Mouse (Mus musculus) kidney, postnatal 10 days (tissue): Measurements from ENCODE around the gene 1600014C10Rik.

Source experiments
- DNase-seq: peaks from one replicate; pipeline ENCODE4 v3.0.0; 2021; ENCODE audit warnings: mixed read lengths

1600014C10Rik gene

GRCm38 (mm10) chr7:38217417-38218171 is 34.6 kb downstream of the 1600014C10Rik start:
- DNase-seq, result peak; percentile 87

- no peak for DNase-seq
Measured at GRCm38 (mm10) chr7:38218631-38219367, 35.8 kb downstream of the 1600014C10Rik start.

- DNase-seq, result no peak
Measured at GRCm38 (mm10) chr7:38219526-38219925, 36.5 kb downstream of the 1600014C10Rik start.

- DNase-seq, result no peak
Measured at GRCm38 (mm10) chr7:38220866-38221265, 37.8 kb downstream of the 1600014C10Rik start.

- DNase-seq, result no peak
Measured at GRCm38 (mm10) chr7:38224577-38225369, 41.8 kb downstream of the 1600014C10Rik start.

GRCm38 (mm10) chr7:38226226-38226625 is 43.2 kb downstream of the 1600014C10Rik start:
- no peak for DNase-seq

GRCm38 (mm10) chr7:38227181-38227899 is 44.3 kb downstream of the 1600014C10Rik start:
- peak; percentile 83 for DNase-seq

GRCm38 (mm10) chr7:38227900-38228298 is 44.9 kb downstream of the 1600014C10Rik start, which contains the start of gene Plekhf1:
Gene Plekhf1, minus strand, starts transcription at chr7:38228016.
- peak; percentile 98 for DNase-seq

- DNase-seq, result no peak
Measured at GRCm38 (mm10) chr7:38228329-38228728, 45.3 kb downstream of the 1600014C10Rik start.

- peak; percentile 60 for DNase-seq
Measured at GRCm38 (mm10) chr7:38230285-38230684, 47.3 kb downstream of the 1600014C10Rik start.

GRCm38 (mm10) chr7:38236400-38237105 is 53.5 kb downstream of the 1600014C10Rik start:
- no peak for DNase-seq

- DNase-seq, result no peak
Measured at GRCm38 (mm10) chr7:38237140-38237539, 54.1 kb downstream of the 1600014C10Rik start.

GRCm38 (mm10) chr7:38242417-38242816 is 59.4 kb downstream of the 1600014C10Rik start:
- DNase-seq, result no peak
